Comparison of ENCODE assay signal across 8 mouse cellular contexts in genomic region chr16:92057456-92057851, GRCm38 (mm10). TPM values are rescaled to one million over a fixed set of nuclear protein-coding genes. Genes with fewer than 3 reads are reported as not detected.
DNase-seq lines count a peak whose midpoint lies in the region; ATAC-seq and TF ChIP-seq lines count a peak whose summit lies in the region.

No protein-coding gene starts in this region.

- 5% methylated on average over 11 of the region's 11 CpGs for WGBS in heart, embryonic 13.5 days
- WGBS in limb, embryonic 12.5 days = 3% methylated on average over 11 of the region's 11 CpGs
- 2% methylated on average over 11 of the region's 11 CpGs for WGBS in stomach, embryonic 16.5 days

- H3K4me1 ChIP-seq in heart, embryonic 13.5 days = peaks cover 33% of the 10 kb centered on the region
- H3K4me1 ChIP-seq in E14TG2a.4 (replicated peaks; ENCODE audit: low read depth, low read length) = peaks cover 31% of the 10 kb centered on the region
- H3K4me1 ChIP-seq in limb, embryonic 12.5 days (replicated peaks) = peaks cover 24% of the 10 kb centered on the region
- H3K4me1 ChIP-seq in stomach, embryonic 16.5 days (ENCODE audit: control insufficient read depth, insufficient read depth, low read length) = peaks cover 10% of the 10 kb centered on the region

- ATAC-seq in heart, embryonic 13.5 days (ENCODE audit: extremely low read depth, insufficient number of reproducible peaks, low FRiP score, low TSS enrichment) = no peak
- peak; percentile 34; the same call in 1 of the 2 replicates for ATAC-seq in erythroblast, adult 5-6 weeks (replicated peaks; ENCODE audit: low FRiP score, poor library complexity, severe bottlenecking)
- ATAC-seq in limb, embryonic 12.5 days (ENCODE audit: insufficient number of reproducible peaks, insufficient read depth, low FRiP score, low TSS enrichment, low read depth) = peak; percentile 41; the same call in 1 of the 2 replicates
- ATAC-seq in stomach, embryonic 16.5 days (ENCODE audit: insufficient read depth, low FRiP score) = peak; percentile 25; the same call in 1 of the 2 replicates

- no peak for DNase-seq in heart, adult 9 months (ENCODE audit: low spot score in 2 of 2)
- DNase-seq in spleen, postnatal 36 days (ENCODE audit: low spot score in 2 of 2) = no peak
- DNase-seq in cerebellum, adult 9-11 months = no peak

- H3K4me3 ChIP-seq in heart, embryonic 13.5 days = peak overlapping the region; percentile 66
- peak overlapping the region; percentile 91 for H3K4me3 ChIP-seq in E14TG2a.4 (replicated peaks; ENCODE audit: low read length)
- peak overlapping the region; percentile 96 for H3K4me3 ChIP-seq in limb, embryonic 12.5 days (replicated peaks)
- H3K4me3 ChIP-seq in stomach, embryonic 16.5 days (replicated peaks; ENCODE audit: low read length) = peak overlapping the region; percentile 90

- no peaks in the 10 kb centered on the region for H3K27me3 ChIP-seq in heart, embryonic 13.5 days (replicated peaks)
- peaks cover 21% of the 10 kb centered on the region for H3K27me3 ChIP-seq in E14TG2a.4 (ENCODE audit: insufficient read depth, low read length)
- H3K27me3 ChIP-seq in limb, embryonic 12.5 days = no peaks in the 10 kb centered on the region
- no peaks in the 10 kb centered on the region for H3K27me3 ChIP-seq in stomach, embryonic 16.5 days (ENCODE audit: control insufficient read depth, insufficient read depth, low read length)

- H3K4me2 ChIP-seq in heart, embryonic 13.5 days = peak overlapping the region; percentile 94
- H3K4me2 ChIP-seq in limb, embryonic 12.5 days = peak overlapping the region; percentile 84
- H3K4me2 ChIP-seq in stomach, embryonic 16.5 days (ENCODE audit: low read depth, low read length) = peak overlapping the region; percentile 94

- peak overlapping the region; percentile 87 for H3K27ac ChIP-seq in heart, embryonic 13.5 days (replicated peaks)
- H3K27ac ChIP-seq in limb, embryonic 12.5 days = peak overlapping the region; percentile 79
- H3K27ac ChIP-seq in stomach, embryonic 16.5 days (ENCODE audit: low read length) = peak overlapping the region; percentile 86

- H3K9me3 ChIP-seq in heart, embryonic 13.5 days = peaks cover 8% of the 10 kb centered on the region
- peaks cover 10% of the 10 kb centered on the region for H3K9me3 ChIP-seq in E14TG2a.4 (ENCODE audit: low read length)
- peaks cover 14% of the 10 kb centered on the region for H3K9me3 ChIP-seq in limb, embryonic 12.5 days
- peaks cover 7% of the 10 kb centered on the region; the same call in 1 of the 2 replicates for H3K9me3 ChIP-seq in stomach, embryonic 16.5 days (replicated peaks; ENCODE audit: control insufficient read depth, low read length)

- TF ChIP-seq CTCF in E14TG2a.4 (conservative IDR thresholded peaks at IDR 0.05; ENCODE audit: low read length) = no peak

- H3K36me3 ChIP-seq in heart, embryonic 13.5 days = peaks cover 17% of the 10 kb centered on the region
- peaks cover 25% of the 10 kb centered on the region for H3K36me3 ChIP-seq in E14TG2a.4 (ENCODE audit: insufficient read depth, low read length)
- peaks cover 22% of the 10 kb centered on the region for H3K36me3 ChIP-seq in limb, embryonic 12.5 days
- H3K36me3 ChIP-seq in stomach, embryonic 16.5 days (ENCODE audit: control insufficient read depth, insufficient read depth, low read length) = no peaks in the 10 kb centered on the region

- peak overlapping the region; percentile 86 for H3K9ac ChIP-seq in heart, embryonic 13.5 days
- H3K9ac ChIP-seq in limb, embryonic 12.5 days (replicated peaks) = peak overlapping the region; percentile 89
- H3K9ac ChIP-seq in stomach, embryonic 16.5 days (ENCODE audit: low read length) = peak overlapping the region; percentile 89

RNA-seq across cellular contexts. Expression of gene Mrps6, which starts 0.6 kb away (rescaled TPM):
- polyA plus RNA-seq in heart, embryonic 13.5 days (2015; fragmentation: Nextera tagmentation; extraction: Ambion mirVana) = 106 and 122 TPM in 2 replicates
- total RNA-seq in erythroblast, adult 5-6 weeks (2015; ENCODE audit: low replicate concordance) = not detected in 2 replicates
- total RNA-seq in erythroblast, adult 5-6 weeks (2017; ENCODE audit: low replicate concordance) = 2.4 and 5.5 TPM in 2 replicates
- polyA plus RNA-seq in limb, embryonic 12.5 days (2016; fragmentation: Nextera tagmentation; extraction: Ambion mirVana) = 87.5 and 98.7 TPM in 2 replicates
- polyA plus RNA-seq in stomach, embryonic 16.5 days (2015; fragmentation: Nextera tagmentation; extraction: Ambion mirVana) = 72.9 and 77.0 TPM in 2 replicates

RNA-seq across cellular contexts. Expression of gene Gm49711, which starts 0.7 kb away (rescaled TPM):
- 0.13 and 0.25 TPM in 2 replicates for polyA plus RNA-seq in heart, embryonic 13.5 days (2015; fragmentation: Nextera tagmentation; extraction: Ambion mirVana)
- not detected in 2 replicates for total RNA-seq in erythroblast, adult 5-6 weeks (2015; ENCODE audit: low replicate concordance)
- not detected in 2 replicates for total RNA-seq in erythroblast, adult 5-6 weeks (2017; ENCODE audit: low replicate concordance)
- polyA plus RNA-seq in limb, embryonic 12.5 days (2016; fragmentation: Nextera tagmentation; extraction: Ambion mirVana) = 0.28 TPM in 1 of 2 replicates, not detected in the other
- not detected in 2 replicates for polyA plus RNA-seq in stomach, embryonic 16.5 days (2015; fragmentation: Nextera tagmentation; extraction: Ambion mirVana)

RNA-seq across cellular contexts. Expression of gene Slc5a3, which starts 0.7 kb away (rescaled TPM):
- polyA plus RNA-seq in heart, embryonic 13.5 days (2015; fragmentation: Nextera tagmentation; extraction: Ambion mirVana) = 3.1 and 3.6 TPM in 2 replicates
- under 0.01 and 0.21 TPM in 2 replicates for total RNA-seq in erythroblast, adult 5-6 weeks (2015; ENCODE audit: low replicate concordance)
- total RNA-seq in erythroblast, adult 5-6 weeks (2017; ENCODE audit: low replicate concordance) = 0.28 and 0.43 TPM in 2 replicates
- polyA plus RNA-seq in limb, embryonic 12.5 days (2016; fragmentation: Nextera tagmentation; extraction: Ambion mirVana) = 10.0 and 10.2 TPM in 2 replicates
- 4.9 and 5.1 TPM in 2 replicates for polyA plus RNA-seq in stomach, embryonic 16.5 days (2015; fragmentation: Nextera tagmentation; extraction: Ambion mirVana)
